Mouse (Mus musculus) liver, embryonic 14.5 days (tissue): ENCODE measurements around the gene Ell. TPM values are rescaled to one million over a fixed set of nuclear protein-coding genes. Genes with fewer than 3 reads are reported as not detected.

Experiments used
- ATAC-seq: fragments of 200-750 bp; cut with Nextera tagmentation; 2 replicates; pipeline ENCODE4 v1.8.0; 2017; ENCODE audit warnings: moderate number of reproducible peaks, mild to moderate bottlenecking, moderate library complexity; ENCODE audit not compliant: insufficient read depth
- DNase-seq, 3 experiments: peaks; one replicate each; pipeline ENCODE4 v3.0.0-alpha.2; 2012 to 2013; ENCODE audit warnings: low read depth in 3 of 3, low spot score in 3 of 3
- H3K27ac ChIP-seq: fragments of 300-500 bp; sonication (generic); 2 replicates; pipeline ENCODE4 v1.5.1; 2014; ENCODE audit warnings: moderate library complexity, mild to moderate bottlenecking, control low read depth, inconsistent platforms
- H3K27me3 ChIP-seq: fragments of 300-500 bp; sonication (generic); 2 replicates; pipeline ENCODE4 v1.6.1; 2014; ENCODE audit warnings: mild to moderate bottlenecking, low read length, moderate library complexity; ENCODE audit not compliant: control insufficient read depth, insufficient read depth
- H3K36me3 ChIP-seq: fragments of 300-500 bp; sonication (generic); replicated peaks from 2 replicates; pipeline ENCODE4 v1.6.1; 2014; ENCODE audit warnings: low read depth; ENCODE audit not compliant: control insufficient read depth, insufficient read depth
- H3K4me1 ChIP-seq, 2 experiments: fragments of 200-500 bp in 1 of 2; fragments of 300-500 bp in 1 of 2; sonication (generic) in 1 of 2; replicated peaks; 2 replicates each; pipeline ENCODE4 v1.6.1; 2012 to 2014; ENCODE audit warnings: antibody characterized with exemption in 1 of 2, inconsistent platforms in 1 of 2, low read length in 1 of 2; ENCODE audit not compliant: control insufficient read depth in 2 of 2, insufficient read depth in 2 of 2
- H3K4me2 ChIP-seq: fragments of 300-500 bp; sonication (generic); 2 replicates; pipeline ENCODE4 v1.6.1; 2014; ENCODE audit warnings: low read depth, mild to moderate bottlenecking, control low read depth, moderate library complexity
- H3K4me3 ChIP-seq, 2 experiments: fragments of 200-500 bp in 1 of 2; fragments of 300-500 bp in 1 of 2; sonication (generic) in 1 of 2; 2 replicates each; pipeline ENCODE4 v1.5.1; 2012 to 2014; ENCODE audit warnings: low read depth in 2 of 2, low read length in 2 of 2, mild to moderate bottlenecking in 2 of 2, control low read depth in 1 of 2, inconsistent platforms in 1 of 2, moderate library complexity in 1 of 2; ENCODE audit not compliant: insufficient read depth in 1 of 2
- H3K9ac ChIP-seq: fragments of 300-500 bp; sonication (generic); replicated peaks from 2 replicates; pipeline ENCODE4 v1.6.1; 2014; ENCODE audit warnings: mild to moderate bottlenecking, control low read depth, moderate library complexity
- H3K9me3 ChIP-seq: fragments of 300-500 bp; sonication (generic); 2 replicates; pipeline ENCODE4 v1.6.1; 2016; ENCODE audit warnings: low read length, mixed read lengths; ENCODE audit not compliant: control insufficient read depth
- CTCF ChIP-seq: IDR thresholded peaks from 2 replicates; pipeline ENCODE4 v1.5.1; 2016; ENCODE audit warnings: antibody characterized with exemption, low read depth, control low read depth
- EP300 ChIP-seq: IDR thresholded peaks from 2 replicates; pipeline ENCODE4 v1.6.1; 2016; ENCODE audit warnings: antibody characterized with exemption, low read depth
- WGBS: fragments of 180-500 bp; shearing (Covaris S2); extraction: QIAGEN DNeasy Blood & Tissue Kit; methylation state at CpG from one replicate; pipeline ENCODE4 v1.1.7; 2014; ENCODE audit not compliant: insufficient replicate concordance; 5-methylcytosine and 5-hydroxymethylcytosine counted together
- polyA plus RNA-seq, 2 experiments: library from polyadenylated mRNA; depleted of rRNA in 1 of 2; stranded (reverse) in 1 of 2; unstranded in 1 of 2; fragments of >200 nt; fragmentation: Nextera tagmentation in 1 of 2; extraction: Ambion mirVana in 1 of 2; gene quantifications; 2 replicates each; pipeline versions ENCODE4 v1.2.1 to v1.2.3; 2012 to 2014

Gene Ell
- polyA plus RNA-seq, 2 experiments, result 7.7 to 8.9 TPM

GRCm38 (mm10) chr8:70530314-70530713 is 8.9 kb upstream of the Ell start:
- peak overlapping the region; percentile 79; the same call in 1 of the 2 replicates for H3K4me2 ChIP-seq
- TF ChIP-seq EP300, result no peak
- peak; percentile 45 for TF ChIP-seq CTCF
- ATAC-seq (no peak), DNase-seq (no peak)
- WGBS, result 83% methylated on average over 2 of the region's 2 CpGs
- no peak overlapping the region; a peak in 1 of 4 replicates for H3K4me3 ChIP-seq
- H3K9me3 ChIP-seq, result no peaks in the 10 kb centered on the region
- no peaks in the 10 kb centered on the region for H3K27me3 ChIP-seq
- no peak overlapping the region for H3K9ac ChIP-seq
- peaks cover 31% of the 10 kb centered on the region for H3K36me3 ChIP-seq
- H3K27ac ChIP-seq, result no peak overlapping the region
- peaks cover 25 to 30% of the 10 kb centered on the region in 2 experiments for H3K4me1 ChIP-seq

GRCm38 (mm10) chr8:70534281-70534680 is 5.0 kb upstream of the Ell start:
- no peak overlapping the region for H3K9ac ChIP-seq

GRCm38 (mm10) chr8:70535221-70535620 is 4.0 kb upstream of the Ell start:
- Histone ChIP-seq H3K27me3 (no peaks in the 10 kb centered on the region), H3K36me3 (peaks cover 33% of the 10 kb centered on the region), H3K9me3 (no peaks in the 10 kb centered on the region), H3K4me3 (no peak overlapping the region), H3K27ac (no peak overlapping the region), H3K9ac (no peak overlapping the region), H3K4me2 (no peak overlapping the region), H3K4me1 (peaks cover 5 to 12% of the 10 kb centered on the region in 2 experiments)
- TF ChIP-seq CTCF, result no peak
- no peak for TF ChIP-seq EP300
- ATAC-seq, result no peak
- DNase-seq, result no peak
- 84% methylated on average over 3 of the region's 3 CpGs for WGBS

More at GRCm38 (mm10) chr8:70534281-70534680, 5.0 kb upstream of the Ell start:
- TF ChIP-seq EP300, result no peak
- WGBS, result 83% methylated on average over 12 of the region's 12 CpGs
- no peaks in the 10 kb centered on the region for H3K9me3 ChIP-seq
- DNase-seq, result no peak
- H3K27ac ChIP-seq, result no peak overlapping the region
- H3K4me3 ChIP-seq, result no peak overlapping the region
- H3K36me3 ChIP-seq, result peaks cover 33% of the 10 kb centered on the region
- peaks cover 11 to 16% of the 10 kb centered on the region in 2 experiments for H3K4me1 ChIP-seq
- no peak overlapping the region for H3K4me2 ChIP-seq
- no peak for ATAC-seq
- H3K27me3 ChIP-seq, result no peaks in the 10 kb centered on the region

- Histone ChIP-seq H3K4me2 (no peak overlapping the region), H3K36me3 (peaks cover 33% of the 10 kb centered on the region), H3K27ac (no peak overlapping the region), H3K4me1 (peaks cover 10 to 17% of the 10 kb centered on the region in 2 experiments), H3K9me3 (no peaks in the 10 kb centered on the region), H3K9ac (no peak overlapping the region), H3K27me3 (no peaks in the 10 kb centered on the region), H3K4me3 (no peak overlapping the region)
- ATAC-seq (no peak), DNase-seq (no peak)
- 80% methylated on average over 2 of the region's 2 CpGs for WGBS
- TF ChIP-seq EP300, result no peak
- no peak for TF ChIP-seq CTCF
Observed at GRCm38 (mm10) chr8:70535701-70536100, 3.6 kb upstream of the Ell start.

- H3K4me2 ChIP-seq, result peak overlapping the region; percentile 97
- peak overlapping the region; percentile 61 for H3K9ac ChIP-seq
- H3K36me3 ChIP-seq, result peaks cover 16% of the 10 kb centered on the region
- WGBS, result 18% methylated on average over 24 of the region's 24 CpGs
- no peaks in the 10 kb centered on the region for H3K9me3 ChIP-seq
- DNase-seq (no peak), ATAC-seq (no peak)
- peaks cover 18 to 29% of the 10 kb centered on the region in 2 experiments for H3K4me1 ChIP-seq
- H3K4me3 ChIP-seq, result peak overlapping the region; percentile 67 to 88
- TF ChIP-seq CTCF (0 out of 2 replicates have a peak, but pooled peaks have one; percentile 1), EP300 (no peak)
- H3K27ac ChIP-seq, result peak overlapping the region; percentile 77
- H3K27me3 ChIP-seq, result no peaks in the 10 kb centered on the region
Observed at GRCm38 (mm10) chr8:70538024-70538579, 1.2 kb upstream of the Ell start.
